Mouse (Mus musculus): ENCODE data around the gene S100a13.

The S100a13 gene

DNA sequence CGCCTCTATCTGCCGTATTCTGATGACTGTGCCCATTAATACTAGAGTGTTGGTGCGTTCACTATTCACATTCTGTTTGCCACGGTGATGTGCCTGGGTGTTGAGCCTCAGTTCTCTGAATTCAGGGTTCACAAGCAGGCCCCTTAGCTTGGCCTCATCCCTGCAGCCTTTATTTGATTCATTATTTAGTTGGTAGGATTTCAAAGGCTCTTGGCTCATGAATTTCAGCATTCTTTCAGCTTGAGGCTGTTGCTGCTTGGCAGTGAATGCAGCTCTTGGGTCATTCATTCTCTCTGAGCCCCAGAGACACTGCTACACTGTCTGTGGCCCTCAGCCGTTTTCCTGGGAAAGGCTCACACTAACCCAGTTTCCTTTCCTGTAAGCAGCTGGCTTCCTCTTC lies 41.7 kb downstream of the S100a13 start:
- DNase-seq (ENCODE audit: low read depth): no peak

DNA sequence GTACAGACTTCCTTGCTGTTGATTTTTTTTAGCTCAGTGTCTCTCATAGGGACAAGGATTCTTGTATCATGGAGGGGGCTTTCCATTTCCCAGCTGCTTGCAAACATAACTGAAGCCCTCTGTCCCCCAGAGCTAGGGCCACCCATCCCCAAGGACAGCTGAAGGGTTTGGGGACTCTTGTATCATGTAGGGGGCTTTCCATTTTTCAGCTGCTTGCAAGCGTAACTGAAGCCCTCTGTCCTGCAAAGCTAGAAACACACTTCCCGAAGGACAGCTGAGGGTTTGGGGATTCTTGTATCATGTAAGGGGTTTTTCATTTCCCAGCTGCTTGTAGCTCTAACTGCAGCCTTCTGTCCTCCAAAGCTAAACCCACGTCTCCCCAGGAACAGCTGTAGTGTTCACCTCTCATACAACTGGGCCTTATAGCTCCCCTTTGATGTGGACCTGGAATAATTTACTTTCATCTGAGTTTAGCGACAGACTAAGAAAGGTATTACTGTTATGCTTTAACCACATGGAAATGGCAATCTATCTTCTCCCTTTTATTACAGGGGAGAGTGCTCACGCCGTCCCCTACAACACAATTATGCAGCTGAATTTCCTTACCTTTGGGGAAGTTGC lies 45.9 kb downstream of the S100a13 start, which contains the start of gene S100a3:
S100a3 (plus strand) TSS at position 571 of the 621 bp plus-strand sequence.
- DNase-seq (ENCODE audit: low read depth): no peak
